Mouse (Mus musculus) bone marrow, adult 2 months (tissue): ENCODE data around the gene Prkar2a.

Experiments used
- CTCF ChIP-seq: fragments of 200-500 bp; IDR thresholded peaks from 2 replicates; pipeline ENCODE4 v1.5.1; 2011; ENCODE audit warnings: low read length, control low read depth; ENCODE audit not compliant: control insufficient read depth, insufficient read depth
- POLR2A ChIP-seq: fragments of 200-500 bp; IDR thresholded peaks from 2 replicates; pipeline ENCODE4 v1.6.1; 2011; ENCODE audit warnings: low read depth, mild to moderate bottlenecking, control low read depth, low read length, borderline replicate concordance; ENCODE audit not compliant: control insufficient read depth

GRCm38 (mm10) chr9:108783548-108784463 is 94.7 kb downstream of the Prkar2a start, which contains the start of gene Ip6k2:
- TF ChIP-seq CTCF (no peak), POLR2A (peak; percentile 49; the same call in 1 of the 2 replicates)
